Mouse (Mus musculus) liver (tissue): ENCODE measurements at regions not wholly inside any gene's neighbourhood (a gene's known extent, or its start where the extent isn't known, plus 50 kb on each side); places are given as distances from the start of the nearest gene placed in this dataset.

Source experiments
- DNase-seq: peaks from one replicate; pipeline ENCODE4 v3.0.0-alpha.2; 2020; ENCODE audit warnings: mixed read lengths

- DNase-seq: no peak
These were observed 641.0 kb downstream of the Car8 start for GRCm38 (mm10) chr4:7597671-7598390.

GRCm38 (mm10) chr4:7596116-7596515 is 642.7 kb downstream of the Car8 start:
- DNase-seq: no peak

- DNase-seq: no peak
These were observed 655.0 kb downstream of the Car8 start for GRCm38 (mm10) chr4:7583851-7584250.

GRCm38 (mm10) chr4:7581931-7582330 is 656.9 kb downstream of the Car8 start:
- DNase-seq: no peak

- no peak for DNase-seq
These were observed 657.5 kb downstream of the Car8 start for GRCm38 (mm10) chr4:7581220-7581916.

- DNase-seq: no peak
These were observed 658.2 kb downstream of the Car8 start for GRCm38 (mm10) chr4:7580554-7581219.

- DNase-seq: no peak
These were observed 664.8 kb downstream of the Car8 start for GRCm38 (mm10) chr4:7574011-7574410.

DNA sequence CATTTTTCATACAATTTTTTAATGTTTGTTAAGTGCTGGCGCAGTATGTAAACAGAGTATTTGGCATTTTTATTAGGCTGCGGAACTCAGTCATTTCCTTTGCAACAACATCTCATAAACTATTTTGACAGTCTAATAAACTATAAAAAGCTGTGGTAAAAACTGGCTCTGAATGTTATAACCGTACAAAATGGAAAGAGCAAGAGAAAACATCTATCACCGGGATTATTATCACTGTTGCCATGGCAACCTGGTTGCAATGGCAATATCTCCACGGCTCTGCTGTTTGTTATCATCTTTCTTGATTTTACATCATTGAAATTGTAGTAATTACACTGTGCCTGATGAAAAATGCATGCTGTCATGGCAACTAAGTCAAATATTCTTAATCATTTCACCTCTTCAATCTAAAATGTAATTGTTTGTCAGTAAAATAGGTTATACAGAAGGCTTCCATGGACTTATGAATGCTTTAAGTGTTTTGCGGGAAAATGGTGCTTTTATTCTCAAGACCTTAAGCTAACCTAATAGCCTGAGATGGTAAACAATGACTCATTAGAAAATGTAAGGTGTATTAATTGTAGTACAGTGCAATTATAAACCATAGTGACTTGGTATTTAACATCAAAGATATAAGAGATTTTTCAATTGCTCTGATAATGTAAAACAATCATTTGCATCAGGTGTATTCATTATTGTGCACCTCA is 671.0 kb downstream of the Car8 start:
- no peak for DNase-seq

DNA sequence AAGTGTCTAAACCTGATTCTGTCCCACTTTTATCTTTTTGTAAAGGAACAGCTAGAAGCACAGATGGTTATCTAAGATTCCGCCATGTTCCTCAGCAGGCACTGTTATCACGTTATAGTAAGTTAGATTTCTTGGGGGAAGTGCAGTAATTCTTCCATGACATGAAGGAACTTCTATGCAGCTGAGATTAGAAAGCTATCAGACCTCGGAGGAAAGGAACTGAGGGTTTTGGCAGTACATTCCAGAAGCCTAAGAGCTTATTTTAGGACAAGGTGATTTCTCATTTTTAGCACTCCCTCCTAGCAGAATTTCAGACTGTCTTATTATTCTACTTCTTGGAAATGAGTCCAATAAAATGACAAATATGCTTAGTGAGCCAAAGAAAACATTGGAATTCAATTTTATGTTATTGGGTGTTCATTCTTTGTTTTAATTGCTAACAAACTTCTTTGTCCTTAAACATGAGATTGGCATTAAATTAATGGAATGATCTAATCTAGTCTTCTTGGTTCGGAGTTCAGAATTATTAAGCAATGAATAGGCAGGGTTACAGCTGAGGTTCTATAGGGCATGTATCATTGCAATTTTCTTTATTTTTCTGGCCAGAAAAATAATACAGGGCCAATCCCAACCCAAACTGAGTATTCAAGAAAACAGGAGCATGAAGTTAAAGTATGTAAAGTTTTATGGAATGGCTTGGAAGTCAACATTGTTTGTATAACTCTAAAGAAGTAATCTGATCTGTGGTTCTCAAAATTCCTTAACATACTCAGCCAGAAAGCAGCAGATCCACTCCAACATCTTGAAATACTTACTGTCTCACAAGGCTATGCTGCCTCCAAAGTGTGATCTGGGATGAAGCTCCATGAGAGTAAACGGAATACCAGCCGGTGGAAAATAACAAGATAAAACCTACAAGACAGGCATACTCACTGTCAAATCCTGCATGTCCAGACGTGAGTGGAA is 678.7 kb downstream of the Car8 start:
- no peak for DNase-seq

DNA sequence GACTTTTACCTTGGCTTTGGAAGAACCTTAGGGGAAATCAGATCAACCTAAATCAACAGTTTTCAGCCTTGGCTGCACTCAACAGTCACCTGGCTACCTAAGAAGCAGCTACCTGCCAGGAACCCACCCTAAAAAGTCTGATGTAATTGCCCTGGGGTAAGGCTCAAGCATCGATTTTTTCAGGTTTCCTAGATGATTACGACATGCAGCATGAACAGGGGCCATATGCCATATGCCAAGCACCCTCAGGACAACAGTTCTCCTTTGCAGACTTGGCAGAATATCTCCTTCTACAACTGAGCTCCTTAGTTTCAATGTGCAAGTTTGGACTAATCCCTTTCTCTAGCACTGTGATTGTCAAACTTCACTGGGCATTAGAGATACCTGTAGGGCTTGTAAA is 680.1 kb downstream of the Car8 start:
- no peak for DNase-seq

DNA sequence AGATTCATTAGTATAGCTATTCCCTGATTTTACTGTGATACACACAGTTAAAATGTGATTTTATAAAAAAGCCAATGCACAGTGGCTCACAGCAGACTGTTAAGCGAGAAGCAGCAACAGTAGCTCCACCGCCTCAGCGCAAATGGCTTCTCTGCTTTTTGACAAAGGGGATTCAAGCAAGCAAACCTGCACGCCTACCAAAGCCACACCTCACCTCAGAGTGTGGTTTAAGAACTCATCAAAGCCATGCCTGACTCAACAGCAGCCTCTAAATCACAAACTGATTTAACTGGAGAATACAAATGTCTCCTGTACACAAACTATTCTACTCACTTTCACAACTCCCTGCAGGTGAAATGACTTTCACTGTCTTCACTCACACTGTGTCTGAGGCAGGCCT is 704.5 kb downstream of the Car8 start:
- DNase-seq: no peak

DNA sequence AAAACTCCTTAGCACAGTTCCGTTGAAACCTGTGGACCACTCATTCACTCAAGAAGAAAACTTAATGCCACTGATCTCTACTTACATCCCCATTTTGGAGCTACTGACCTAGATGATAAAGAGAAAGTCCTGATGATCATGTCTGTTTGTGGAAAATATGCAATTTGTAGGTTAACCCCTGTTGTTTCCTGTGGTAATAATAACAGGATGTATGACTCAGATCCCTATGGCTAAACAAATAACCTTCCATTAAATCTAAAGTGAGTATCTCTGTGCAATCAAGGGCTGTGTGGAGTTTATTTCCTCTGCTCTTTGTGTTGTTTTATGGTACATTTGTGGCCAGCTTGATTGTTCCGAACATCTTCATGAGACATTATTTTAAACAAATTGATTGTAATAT is 711.1 kb downstream of the Car8 start:
- no peak for DNase-seq

DNA sequence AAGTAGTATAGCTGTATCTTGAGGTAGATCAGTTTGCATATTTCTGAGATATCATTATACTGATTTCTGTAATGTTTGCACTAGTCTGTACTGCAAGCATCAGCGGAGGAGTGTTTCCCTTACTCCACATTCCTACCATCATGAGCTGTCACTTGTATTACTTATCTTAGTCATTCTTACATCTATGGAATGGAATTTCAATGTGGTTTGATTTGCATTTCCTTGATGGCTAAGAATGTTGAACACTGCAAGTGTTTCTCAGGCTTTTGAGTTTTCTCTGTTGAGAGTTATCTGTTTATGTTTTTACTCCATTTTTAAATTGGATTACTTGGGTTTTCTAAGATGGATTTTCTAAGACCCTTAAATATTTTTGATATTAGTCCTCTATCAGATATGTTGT is 725.8 kb downstream of the Car8 start:
- DNase-seq: no peak

GRCm38 (mm10) chr4:7485552-7485951 is 753.3 kb downstream of the Car8 start:
- DNase-seq: no peak

DNA sequence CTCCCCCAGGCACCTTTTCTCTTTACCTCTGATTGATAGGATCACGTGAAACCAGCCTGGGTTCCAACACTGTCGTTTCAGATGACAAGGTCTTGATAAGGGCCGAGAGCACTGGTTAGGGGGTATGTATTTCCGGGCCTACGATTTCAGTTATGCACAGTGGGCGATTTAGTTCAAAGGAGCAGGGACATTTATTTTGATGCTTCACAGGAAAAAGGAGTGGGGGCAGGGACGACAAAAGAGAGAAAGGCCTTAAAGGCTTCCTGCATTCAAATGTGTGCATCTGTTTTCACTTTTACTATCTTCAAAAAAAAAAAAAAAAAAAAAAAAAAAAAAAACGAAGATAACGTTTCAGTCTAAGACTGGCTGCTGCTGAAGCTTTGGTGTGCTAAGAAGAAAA is 783.7 kb downstream of the Car8 start:
- DNase-seq: peak; percentile 5

- DNase-seq: no peak
These were observed 786.2 kb downstream of the Car8 start for GRCm38 (mm10) chr4:7452678-7453077.

GRCm38 (mm10) chr4:7450991-7451390 is 787.9 kb downstream of the Car8 start:
- no peak for DNase-seq

DNA sequence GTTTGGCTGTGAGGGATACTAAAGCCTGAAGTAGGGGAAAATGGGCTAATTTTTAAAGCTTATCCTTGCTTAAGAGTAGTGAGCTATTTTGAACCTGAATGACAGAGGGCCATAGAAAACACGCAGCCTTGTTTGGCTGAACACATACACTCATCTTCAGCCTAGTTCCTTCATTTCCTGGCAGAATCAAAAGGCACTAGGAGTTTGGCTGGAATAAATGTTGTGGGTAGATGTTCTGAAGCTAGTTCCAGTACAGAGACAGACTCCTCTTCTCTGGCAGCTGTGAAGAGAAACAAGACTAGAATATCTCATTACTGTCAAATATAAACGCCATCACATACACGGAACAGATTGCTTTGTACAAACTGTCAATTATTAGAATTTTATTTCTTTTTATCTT is 809.5 kb downstream of the Car8 start:
- DNase-seq: no peak

DNA sequence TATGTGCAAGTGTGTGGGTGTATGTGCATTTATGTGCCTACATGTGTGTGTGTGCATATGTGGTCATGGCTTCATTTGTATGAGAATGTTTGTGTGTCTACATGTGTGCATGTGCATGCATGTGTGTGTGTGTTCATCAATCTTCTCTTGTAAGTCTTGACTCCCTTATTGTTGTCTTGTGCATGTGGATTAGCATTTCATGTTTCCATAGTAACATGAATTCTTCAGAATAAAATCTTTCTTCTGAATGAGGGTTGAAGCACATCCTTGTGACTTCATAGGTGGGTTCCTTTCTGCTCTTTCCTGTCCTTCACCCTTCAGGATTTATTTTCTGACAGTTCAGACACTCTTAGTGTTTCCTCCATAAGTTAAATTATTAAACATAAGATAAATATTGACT is 814.8 kb downstream of the Car8 start:
- DNase-seq: no peak

GRCm38 (mm10) chr4:7423204-7423603 is 815.6 kb downstream of the Car8 start:
- no peak for DNase-seq

- DNase-seq: no peak
These were observed 816.1 kb downstream of the Car8 start for GRCm38 (mm10) chr4:7422787-7423186.

GRCm38 (mm10) chr4:7414301-7414700 is 824.5 kb downstream of the Car8 start:
- no peak for DNase-seq
